Mouse (Mus musculus) intestine, postnatal 0 days (tissue): Measurements from ENCODE around the gene Fhod1. TPM values are rescaled to one million over a fixed set of nuclear protein-coding genes. Genes with fewer than 3 reads are reported as not detected.
"Not testable (repeated sequence)": the region's sequence is repeated elsewhere in the genome, so short reads cannot be mapped to it uniquely, and the experiment has no call there.

Experiments
- ATAC-seq: fragments of 200-750 bp; cut with Nextera tagmentation; 2 replicates; pipeline ENCODE4 v1.8.0; 2017; ENCODE audit warnings: mild to moderate bottlenecking, moderate TSS enrichment, moderate library complexity
- H3K27ac ChIP-seq: fragments of 300-500 bp; sonication (generic); 2 replicates; pipeline ENCODE4 v1.5.1; 2014; ENCODE audit warnings: mild to moderate bottlenecking, low read depth, low read length, moderate library complexity
- H3K27me3 ChIP-seq: fragments of 300-500 bp; sonication (generic); replicated peaks from 2 replicates; pipeline ENCODE4 v1.6.1; 2014; ENCODE audit warnings: low read length, mixed read lengths; ENCODE audit not compliant: control insufficient read depth, insufficient read depth
- H3K36me3 ChIP-seq: fragments of 300-500 bp; sonication (generic); 2 replicates; pipeline ENCODE4 v1.6.1; 2014; ENCODE audit warnings: mild to moderate bottlenecking, moderate library complexity; ENCODE audit not compliant: control insufficient read depth, insufficient read depth
- H3K4me1 ChIP-seq: fragments of 300-500 bp; sonication (generic); replicated peaks from 2 replicates; pipeline ENCODE4 v1.6.1; 2014; ENCODE audit warnings: antibody characterized with exemption, low read length, mixed read lengths; ENCODE audit not compliant: control insufficient read depth, insufficient read depth
- H3K4me2 ChIP-seq: fragments of 300-500 bp; sonication (generic); replicated peaks from 2 replicates; pipeline ENCODE4 v1.6.1; 2014; ENCODE audit warnings: low read depth, mild to moderate bottlenecking, moderate library complexity
- H3K4me3 ChIP-seq: fragments of 300-500 bp; sonication (generic); 2 replicates; pipeline ENCODE4 v1.5.1; 2014; ENCODE audit warnings: low read depth, low read length
- H3K9ac ChIP-seq: fragments of 300-500 bp; sonication (generic); 2 replicates; pipeline ENCODE4 v1.6.1; 2014; ENCODE audit warnings: mild to moderate bottlenecking, low read depth, low read length
- H3K9me3 ChIP-seq: fragments of 300-500 bp; sonication (generic); 2 replicates; pipeline ENCODE4 v1.6.1; 2016; ENCODE audit warnings: mixed run types; ENCODE audit not compliant: control insufficient read depth
- CTCF ChIP-seq: sonication (generic); IDR thresholded peaks from 2 replicates; pipeline ENCODE4 v1.5.1; 2016; ENCODE audit warnings: low read depth, mild to moderate bottlenecking, control low read depth, antibody characterized with exemption, moderate library complexity
- WGBS: fragments of 180-500 bp; shearing (Covaris S2); extraction: QIAGEN DNeasy Blood & Tissue Kit; methylation state at CpG from one replicate; pipeline ENCODE4 v1.1.7; 2014; 5-methylcytosine and 5-hydroxymethylcytosine counted together
- polyA plus RNA-seq: library from polyadenylated mRNA; unstranded; fragments of >200 nt; fragmentation: Nextera tagmentation; extraction: Ambion mirVana; gene quantifications from 2 replicates; pipeline ENCODE4 v1.2.1, GENCODE M21; 2015

Gene Fhod1
- polyA plus RNA-seq, 1 experiment from 2014 or later, result 1.3 TPM

- not testable (repeated sequence) for H3K9me3 ChIP-seq, H3K27ac ChIP-seq, H3K36me3 ChIP-seq, H3K4me2 ChIP-seq, ATAC-seq, H3K9ac ChIP-seq, H3K4me3 ChIP-seq
- Histone ChIP-seq H3K4me1 (peaks cover 13% of the 10 kb centered on the region; the same call in 1 of the 2 replicates), H3K27me3 (peaks cover 12% of the 10 kb centered on the region)
- peak; percentile 39; the same call in 1 of the 2 replicates for TF ChIP-seq CTCF
- WGBS, result 68% methylated on average over 3 of the region's 3 CpGs
These were observed 56.0 kb downstream of the Fhod1 start for GRCm38 (mm10) chr8:105291802-105292201.

GRCm38 (mm10) chr8:105291364-105291763 lies 56.4 kb downstream of the Fhod1 start:
- H3K9me3 ChIP-seq, H3K4me3 ChIP-seq, H3K36me3 ChIP-seq, H3K9ac ChIP-seq, H3K4me2 ChIP-seq, H3K27ac ChIP-seq, ATAC-seq: not testable (repeated sequence)
- Histone ChIP-seq H3K27me3 (peaks cover 12% of the 10 kb centered on the region), H3K4me1 (peaks cover 13% of the 10 kb centered on the region; the same call in 1 of the 2 replicates)
- WGBS, result 77% methylated on average over 8 of the region's 8 CpGs

- Histone ChIP-seq H3K4me2 (peak overlapping the region; percentile 88), H3K9me3 (no peaks in the 10 kb centered on the region), H3K4me3 (peak overlapping the region; percentile 64), H3K36me3 (no peaks in the 10 kb centered on the region), H3K4me1 (peaks cover 13% of the 10 kb centered on the region; the same call in 1 of the 2 replicates), H3K27ac (no peak overlapping the region), H3K27me3 (peaks cover 12% of the 10 kb centered on the region), H3K9ac (no peak overlapping the region)
- WGBS, result 11% methylated on average over 31 of the region's 31 CpGs
- no peak for ATAC-seq
- TF ChIP-seq CTCF, result peak; percentile 97
These were observed 57.0 kb downstream of the Fhod1 start for GRCm38 (mm10) chr8:105290554-105291314.

DNA sequence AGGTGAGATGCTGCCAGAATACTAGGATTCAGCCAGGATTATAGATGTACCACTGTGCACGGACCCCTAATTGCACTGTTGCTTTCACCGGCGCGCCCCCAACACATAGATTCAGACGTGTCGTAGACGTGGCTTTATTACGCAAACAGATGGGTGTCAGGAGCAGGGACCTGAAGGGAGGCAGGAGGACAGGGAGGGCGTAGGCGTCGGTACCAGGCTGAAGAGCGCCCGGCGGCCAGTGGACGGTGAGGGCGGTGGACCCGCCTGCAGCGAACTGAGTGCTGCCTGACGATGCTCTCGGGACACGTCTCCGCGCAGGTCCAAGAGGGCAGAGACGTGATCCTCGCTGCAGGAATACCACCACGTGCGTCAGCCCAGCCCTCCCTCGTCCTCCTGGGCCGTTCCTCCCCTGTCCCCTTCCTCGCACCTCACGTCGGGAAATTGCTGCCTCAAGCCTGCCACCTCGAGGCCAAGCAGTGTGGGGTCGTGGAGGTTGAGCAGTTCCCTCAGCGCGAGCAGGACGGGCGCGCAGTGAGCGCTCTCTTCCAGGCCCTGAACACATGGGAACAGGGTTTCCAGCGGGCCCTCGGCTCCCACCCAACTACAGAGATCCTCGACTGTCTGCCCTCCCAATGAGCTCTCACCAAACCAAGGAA lies 57.8 kb downstream of the Fhod1 start, which contains the start of gene 4931428F04Rik:
Gene 4931428F04Rik, minus strand, starts transcription at position 60 of the 656 bp plus-strand sequence.
- peak; percentile 5 for ATAC-seq
- Histone ChIP-seq H3K27ac (peak within 1 kb of the TSS; percentile 31; the same call in 1 of the 2 replicates), H3K4me2 (peak within 1 kb of the TSS; percentile 88), H3K27me3 (peaks cover 12% of the 10 kb centered on the region), H3K9me3 (no peaks in the 10 kb centered on the region), H3K36me3 (no peaks in the 10 kb centered on the region), H3K4me1 (peaks cover 13% of the 10 kb centered on the region; the same call in 1 of the 2 replicates), H3K4me3 (peak within 1 kb of the TSS; percentile 64), H3K9ac (peak within 1 kb of the TSS; percentile 37; the same call in 1 of the 2 replicates)
- WGBS, result 3% methylated on average over 37 of the region's 43 CpGs
- peak; percentile 82 for TF ChIP-seq CTCF

DNA sequence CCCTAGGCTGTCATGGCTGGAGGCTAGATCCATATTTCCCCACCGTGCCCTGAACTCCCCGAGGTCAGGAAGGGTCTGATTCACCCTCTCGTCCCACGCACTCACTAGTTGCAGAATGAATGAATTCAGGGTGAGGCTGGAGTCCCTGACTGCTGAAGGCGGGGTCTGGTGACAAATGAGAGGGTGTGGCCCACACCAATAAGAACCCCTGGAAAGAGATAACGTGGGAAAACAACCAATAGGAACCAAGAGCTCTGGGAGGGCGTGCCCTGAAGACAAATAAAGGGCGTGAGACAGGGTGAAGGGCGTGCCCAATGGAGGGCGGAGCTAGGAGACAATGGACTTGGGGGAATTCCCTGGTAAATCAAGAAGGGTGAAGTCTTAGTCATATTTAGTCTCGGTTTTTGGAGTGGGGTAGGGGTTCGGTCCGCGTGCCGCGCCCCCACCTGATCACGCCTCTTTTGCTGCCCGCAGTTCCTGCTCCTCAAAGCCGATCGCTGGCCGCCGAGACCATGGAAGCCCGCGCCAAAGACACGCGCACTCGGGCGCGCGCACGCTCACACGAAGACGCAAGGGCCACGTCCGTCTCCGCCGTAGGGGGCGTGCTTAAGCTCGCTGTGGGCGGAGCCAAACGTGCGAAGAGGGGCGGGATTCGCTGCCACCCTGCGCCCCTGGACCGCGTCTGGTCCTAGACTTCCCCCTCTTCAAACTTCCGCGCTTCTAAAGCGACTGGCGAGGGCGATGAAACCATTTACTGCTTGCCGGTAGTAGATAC lies 58.6 kb downstream of the Fhod1 start:
- Histone ChIP-seq H3K4me3 (peak overlapping the region; percentile 64), H3K36me3 (no peaks in the 10 kb centered on the region), H3K27ac (peak overlapping the region; percentile 31; the same call in 1 of the 2 replicates), H3K4me1 (peaks cover 13% of the 10 kb centered on the region; the same call in 1 of the 2 replicates), H3K4me2 (peak overlapping the region; percentile 88), H3K9me3 (no peaks in the 10 kb centered on the region), H3K27me3 (peaks cover 12% of the 10 kb centered on the region), H3K9ac (peak overlapping the region; percentile 37; the same call in 1 of the 2 replicates)
- TF ChIP-seq CTCF, result peak; percentile 59
- ATAC-seq, result peak; percentile 95
- WGBS, result under 1% methylated on average over 53 of the region's 53 CpGs

GRCm38 (mm10) chr8:105288231-105288630 lies 59.5 kb downstream of the Fhod1 start:
- Histone ChIP-seq H3K4me3 (no peak overlapping the region), H3K9me3 (no peaks in the 10 kb centered on the region), H3K27ac (no peak overlapping the region), H3K4me1 (peaks cover 13% of the 10 kb centered on the region; the same call in 1 of the 2 replicates), H3K9ac (no peak overlapping the region), H3K4me2 (no peak overlapping the region), H3K36me3 (no peaks in the 10 kb centered on the region), H3K27me3 (peaks cover 12% of the 10 kb centered on the region)
- no peak for ATAC-seq
- WGBS, result 85% methylated on average over 5 of the region's 5 CpGs
- TF ChIP-seq CTCF, result peak; percentile 19; the same call in 1 of the 2 replicates
